Mouse (Mus musculus) erythroblast, embryonic 14.5 days (primary cell): Measurements from ENCODE around the gene Nfat5.

Experiments used
- GATA1 ChIP-seq: IDR thresholded peaks from 2 replicates; pipeline ENCODE4 v1.6.1; 2012; ENCODE audit warnings: low read length, inconsistent platforms, mixed read lengths
- TAL1 ChIP-seq: IDR thresholded peaks from 3 replicates; pipeline ENCODE4 v1.6.1; 2012; ENCODE audit warnings: low read length, inconsistent platforms, mixed read lengths

DNA sequence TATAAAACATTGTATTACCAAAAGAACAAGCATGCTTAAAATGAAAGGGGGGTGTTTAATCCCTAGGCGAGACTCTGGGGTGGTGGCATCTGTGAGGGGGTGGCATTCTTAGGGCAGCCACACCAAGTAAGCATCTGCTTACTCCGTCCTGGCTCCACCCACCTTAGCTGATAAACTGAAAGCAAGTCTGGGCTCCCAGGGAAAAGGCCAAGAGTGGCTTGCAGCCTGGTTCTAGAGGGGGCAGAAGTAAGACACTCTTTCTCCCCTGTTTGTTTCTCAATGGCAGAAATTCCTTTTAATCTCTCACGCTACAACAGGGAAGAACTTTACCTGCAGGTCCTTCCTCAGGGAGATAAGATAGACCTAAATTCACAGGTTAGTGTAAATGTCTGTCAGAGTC is 38.9 kb upstream of the Nfat5 start:
- TF ChIP-seq GATA1 (no peak), TAL1 (no peak)
